Mouse (Mus musculus) E14TG2a.4 (cell line): ENCODE data around the gene Serpinb6d.

Experiments used
- CTCF ChIP-seq: conservative IDR thresholded peaks from 2 replicates; pipeline ENCODE4 v1.5.1; 2014; ENCODE audit warnings: low read length
- POU5F1 ChIP-seq: IDR thresholded peaks from 2 replicates; pipeline ENCODE4 v1.6.1; 2014; ENCODE audit warnings: low read length, borderline replicate concordance

- no peak for TF ChIP-seq CTCF
- TF ChIP-seq POU5F1, result no peak
Measured at GRCm38 (mm10) chr13:33720296-33720695, 59.1 kb downstream of the Serpinb6d start.
